Mouse (Mus musculus) forebrain, embryonic 12.5 days (tissue): ENCODE data around the gene Lamc3. TPM values are rescaled to one million over a fixed set of nuclear protein-coding genes. Genes with fewer than 3 reads are reported as not detected.

ENCODE experiments used
- ATAC-seq: fragments of 200-750 bp; cut with Nextera tagmentation; 2 replicates; pipeline ENCODE4 v1.8.0; 2017; ENCODE audit warnings: moderate TSS enrichment; ENCODE audit not compliant: low FRiP score
- H3K27ac ChIP-seq: fragments of 300-500 bp; sonication (generic); 2 replicates; pipeline ENCODE4 v1.5.1; 2016; ENCODE audit warnings: mild to moderate bottlenecking
- H3K27me3 ChIP-seq: fragments of 300-500 bp; sonication (generic); 2 replicates; pipeline ENCODE4 v1.6.1; 2016; ENCODE audit warnings: mild to moderate bottlenecking
- H3K36me3 ChIP-seq: fragments of 300-500 bp; sonication (generic); replicated peaks from 2 replicates; pipeline ENCODE4 v1.6.1; 2016; ENCODE audit warnings: mild to moderate bottlenecking
- H3K4me1 ChIP-seq: fragments of 300-500 bp; sonication (generic); 2 replicates; pipeline ENCODE4 v1.6.1; 2016
- H3K4me2 ChIP-seq: fragments of 300-500 bp; sonication (generic); 2 replicates; pipeline ENCODE4 v1.6.1; 2016; ENCODE audit warnings: mild to moderate bottlenecking, moderate library complexity
- H3K4me3 ChIP-seq: fragments of 300-500 bp; sonication (generic); replicated peaks from 2 replicates; pipeline ENCODE4 v1.5.1; 2016; ENCODE audit warnings: mild to moderate bottlenecking
- H3K9ac ChIP-seq: fragments of 300-500 bp; sonication (generic); 2 replicates; pipeline ENCODE4 v1.6.1; 2016; ENCODE audit warnings: mild to moderate bottlenecking
- H3K9me3 ChIP-seq: fragments of 300-500 bp; sonication (generic); 2 replicates; pipeline ENCODE4 v1.6.1; 2016
- WGBS: fragments of 180-500 bp; shearing (Covaris S2); methylation state at CpG from one replicate; pipeline ENCODE4 v1.1.7; 2016; 5-methylcytosine and 5-hydroxymethylcytosine counted together
- polyA plus RNA-seq: library from polyadenylated mRNA; unstranded; fragments of >200 nt; fragmentation: Nextera tagmentation; extraction: Ambion mirVana; gene quantifications from 2 replicates; pipeline ENCODE4 v1.2.1, GENCODE M21; 2016

Gene Lamc3
- polyA plus RNA-seq, 1 experiment from 2014 or later, result 5.6 TPM

- Histone ChIP-seq H3K4me1 (peaks cover 9% of the 10 kb centered on the region), H3K4me2 (no peak overlapping the region), H3K27me3 (peaks cover 6% of the 10 kb centered on the region), H3K9me3 (no peaks in the 10 kb centered on the region), H3K27ac (no peak overlapping the region), H3K9ac (no peak overlapping the region), H3K4me3 (no peak overlapping the region), H3K36me3 (no peaks in the 10 kb centered on the region)
- ATAC-seq, result no peak
- WGBS, result 83% methylated on average over 2 of the region's 2 CpGs
These were observed 58.5 kb downstream of the Lamc3 start for GRCm38 (mm10) chr2:31945580-31945979.

GRCm38 (mm10) chr2:31948392-31948791, 61.3 kb downstream of the Lamc3 start:
- H3K4me1 ChIP-seq, result peaks cover 26% of the 10 kb centered on the region
- 81% methylated on average over 6 of the region's 6 CpGs for WGBS
- no peaks in the 10 kb centered on the region; the same call in 1 of the 2 replicates for H3K36me3 ChIP-seq
- no peak overlapping the region for H3K27ac ChIP-seq
- peaks cover 6% of the 10 kb centered on the region for H3K27me3 ChIP-seq
- no peak overlapping the region for H3K4me3 ChIP-seq
- no peak overlapping the region for H3K9ac ChIP-seq
- no peak for ATAC-seq
- no peaks in the 10 kb centered on the region for H3K9me3 ChIP-seq
- no peak overlapping the region for H3K4me2 ChIP-seq

DNA sequence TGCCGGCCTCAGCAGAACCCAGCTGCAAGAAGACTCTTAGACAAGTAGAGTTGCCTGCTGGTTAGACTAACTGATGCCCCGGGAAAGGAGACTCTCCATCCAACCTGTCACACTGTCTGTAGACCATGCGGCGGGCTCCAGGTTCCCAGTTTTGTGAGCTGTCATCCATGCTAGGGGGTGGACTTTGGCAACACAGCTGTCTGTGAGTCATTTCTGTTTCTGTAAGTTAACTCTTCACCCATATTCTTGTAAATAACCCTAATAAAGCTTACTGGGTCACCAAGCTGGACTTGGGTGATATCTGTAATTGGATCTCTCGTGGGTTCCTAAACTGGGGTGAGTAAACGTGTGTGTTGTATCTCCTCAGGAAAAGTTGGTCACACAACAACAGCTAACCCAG, 61.7 kb downstream of the Lamc3 start:
- H3K4me3 ChIP-seq, result no peak overlapping the region
- H3K9me3 ChIP-seq, result no peaks in the 10 kb centered on the region
- peaks cover under 1% of the 10 kb centered on the region; the same call in 1 of the 2 replicates for H3K36me3 ChIP-seq
- no peak overlapping the region for H3K9ac ChIP-seq
- no peak for ATAC-seq
- H3K4me2 ChIP-seq, result no peak overlapping the region
- H3K4me1 ChIP-seq, result peaks cover 26% of the 10 kb centered on the region
- peaks cover 6% of the 10 kb centered on the region for H3K27me3 ChIP-seq
- no peak overlapping the region for H3K27ac ChIP-seq
- 81% methylated on average over 6 of the region's 6 CpGs for WGBS

DNA sequence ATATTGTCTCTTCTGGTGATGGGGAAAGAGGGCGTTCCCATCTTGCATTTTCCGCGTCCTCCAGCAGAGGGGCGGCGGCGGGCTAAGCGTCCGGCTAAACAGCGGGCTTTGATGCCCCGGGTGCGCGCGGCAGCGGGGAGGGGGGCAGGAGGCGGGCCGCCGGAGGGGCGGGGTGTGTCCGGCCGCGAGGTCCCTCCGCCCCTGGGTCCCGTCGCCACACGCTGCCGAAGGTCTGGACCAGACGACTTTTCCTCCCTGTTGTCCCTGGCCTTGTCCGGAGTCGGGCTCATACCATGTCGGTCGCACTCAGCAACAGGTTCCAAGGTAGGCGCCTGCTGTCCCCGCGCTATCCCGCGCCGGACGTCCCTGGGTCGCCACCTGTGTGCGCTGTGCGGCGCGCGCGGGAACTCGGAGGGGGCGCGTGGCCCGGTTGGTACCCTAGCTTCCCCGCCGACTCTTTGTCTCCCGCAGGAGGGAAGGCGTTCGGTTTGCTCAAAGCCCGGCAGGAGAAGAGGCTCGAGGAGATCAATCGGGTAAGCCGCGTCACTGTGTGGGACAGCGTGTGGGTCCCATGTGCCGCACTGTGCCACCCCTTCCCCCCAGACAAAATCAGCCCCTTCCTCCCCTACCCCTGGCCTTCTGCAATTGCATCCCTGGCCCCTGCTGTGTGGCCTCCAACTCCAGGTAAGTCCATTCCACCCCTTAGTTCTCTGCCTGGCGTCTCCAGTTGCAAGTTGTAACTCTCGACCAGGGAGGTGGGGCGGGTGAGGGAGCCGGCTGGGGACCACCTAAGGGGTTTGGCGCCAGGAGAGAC, 63.2 kb downstream of the Lamc3 start, which contains the start of gene Aif1l:
Gene Aif1l (plus strand): TSS at position 82 of the 814 bp plus-strand sequence.
- under 1% methylated on average over 65 of the region's 66 CpGs for WGBS
- peak within 1 kb of the TSS; percentile 91 for H3K4me2 ChIP-seq
- peak within 1 kb of the TSS; percentile 83 for H3K9ac ChIP-seq
- H3K27ac ChIP-seq, result no peak within 1 kb of the TSS
- no peaks in the 10 kb centered on the region for H3K9me3 ChIP-seq
- peaks cover 6% of the 10 kb centered on the region for H3K27me3 ChIP-seq
- ATAC-seq, result peak; percentile 77
- peaks cover 11% of the 10 kb centered on the region for H3K36me3 ChIP-seq
- peaks cover 26% of the 10 kb centered on the region for H3K4me1 ChIP-seq
- peak within 1 kb of the TSS; percentile 77 for H3K4me3 ChIP-seq

GRCm38 (mm10) chr2:31950966-31951365, 63.9 kb downstream of the Lamc3 start:
- H3K4me3 ChIP-seq, result peak overlapping the region; percentile 77
- no peaks in the 10 kb centered on the region for H3K9me3 ChIP-seq
- H3K27ac ChIP-seq, result no peak overlapping the region
- 19% methylated on average over 9 of the region's 9 CpGs for WGBS
- H3K4me1 ChIP-seq, result peaks cover 26% of the 10 kb centered on the region
- peaks cover 6% of the 10 kb centered on the region for H3K27me3 ChIP-seq
- peak overlapping the region; percentile 83 for H3K9ac ChIP-seq
- H3K36me3 ChIP-seq, result peaks cover 11% of the 10 kb centered on the region
- no peak for ATAC-seq
- peak overlapping the region; percentile 91 for H3K4me2 ChIP-seq

GRCm38 (mm10) chr2:31952236-31952635, 65.1 kb downstream of the Lamc3 start:
- Histone ChIP-seq H3K9ac (no peak overlapping the region), H3K4me2 (0 out of 2 replicates have a peak overlapping the region, but pooled peaks have one; percentile 91)

DNA sequence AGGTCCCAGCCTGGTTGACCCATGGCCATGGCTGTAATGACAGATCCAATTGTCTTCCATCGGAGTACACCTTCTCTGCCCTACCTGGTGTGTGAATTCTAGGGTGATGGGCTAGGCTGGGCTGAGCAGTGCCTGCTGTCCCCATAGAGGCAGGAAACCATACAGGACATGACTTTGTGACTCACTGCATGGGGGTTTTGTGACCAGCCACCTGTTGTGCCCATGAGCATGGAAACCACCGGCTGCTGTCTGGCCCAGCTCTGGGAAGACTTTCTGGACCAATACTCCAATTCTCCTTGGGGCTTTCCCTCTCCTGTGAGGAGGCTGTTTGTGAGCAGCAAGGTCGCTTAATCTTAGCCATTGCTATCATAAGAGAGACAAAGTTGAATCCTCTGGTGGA, 65.6 kb downstream of the Lamc3 start:
- H3K4me3 ChIP-seq, result no peak overlapping the region
- no peak overlapping the region for H3K9ac ChIP-seq
- H3K9me3 ChIP-seq, result no peaks in the 10 kb centered on the region
- 93% methylated on average over 3 of the region's 3 CpGs for WGBS
- peaks cover 6% of the 10 kb centered on the region for H3K27me3 ChIP-seq
- H3K27ac ChIP-seq, result no peak overlapping the region
- H3K36me3 ChIP-seq, result peaks cover 17% of the 10 kb centered on the region
- no peak for ATAC-seq
- H3K4me1 ChIP-seq, result peaks cover 26% of the 10 kb centered on the region
- H3K4me2 ChIP-seq, result no peak overlapping the region

More at GRCm38 (mm10) chr2:31952236-31952635, 65.1 kb downstream of the Lamc3 start:
- peaks cover 26% of the 10 kb centered on the region for H3K4me1 ChIP-seq
- H3K4me3 ChIP-seq, result no peak overlapping the region
- H3K36me3 ChIP-seq, result peaks cover 15% of the 10 kb centered on the region
- no peak for ATAC-seq
- H3K9me3 ChIP-seq, result no peaks in the 10 kb centered on the region
- H3K27me3 ChIP-seq, result peaks cover 6% of the 10 kb centered on the region
- no peak overlapping the region for H3K27ac ChIP-seq
- 83% methylated on average over 10 of the region's 10 CpGs for WGBS

DNA sequence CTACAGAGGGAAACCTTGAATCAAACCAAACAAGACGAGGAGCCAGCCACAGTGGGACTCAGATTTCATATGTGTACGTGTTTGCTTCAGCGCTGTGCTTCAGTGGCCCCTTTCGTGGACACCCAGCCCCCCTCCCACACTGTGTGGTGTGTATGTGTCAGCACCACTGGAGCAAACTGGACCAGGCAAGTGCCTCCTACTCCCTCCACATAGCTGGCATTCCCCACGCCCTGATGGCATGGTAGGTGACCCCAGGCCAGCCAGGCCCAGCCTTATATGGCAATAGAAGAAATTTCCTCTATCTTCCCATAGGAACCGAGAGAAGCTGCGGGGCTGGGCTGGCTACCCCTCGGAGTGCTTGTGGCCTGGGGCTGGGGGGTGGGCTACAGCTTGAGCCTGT, 66.6 kb downstream of the Lamc3 start:
- no peak for ATAC-seq
- Histone ChIP-seq H3K9ac (no peak overlapping the region), H3K9me3 (no peaks in the 10 kb centered on the region), H3K27me3 (peaks cover 6% of the 10 kb centered on the region), H3K36me3 (peaks cover 19% of the 10 kb centered on the region), H3K4me3 (no peak overlapping the region), H3K4me2 (no peak overlapping the region), H3K27ac (no peak overlapping the region), H3K4me1 (peaks cover 26% of the 10 kb centered on the region)
- 88% methylated on average over 8 of the region's 8 CpGs for WGBS

DNA sequence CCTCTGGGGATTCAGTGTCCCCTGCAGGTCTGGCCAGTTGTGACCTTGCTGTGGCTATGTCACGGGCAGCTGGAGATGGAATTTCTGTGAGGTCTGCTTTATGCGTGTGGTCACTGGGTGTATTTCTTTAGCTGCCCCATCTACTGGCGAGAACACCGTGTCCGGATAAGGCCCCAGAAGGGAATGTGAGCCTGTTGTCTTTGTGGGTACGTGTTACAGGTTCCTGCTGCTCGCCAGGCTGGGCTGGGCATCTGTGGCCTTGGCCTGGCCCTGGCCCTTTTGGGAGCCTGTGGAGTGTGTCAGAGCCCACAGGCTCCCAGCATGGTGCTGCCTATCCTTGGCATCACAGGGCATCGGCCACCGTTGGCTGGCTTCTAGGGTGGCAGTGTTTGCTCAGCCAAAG, 67.7 kb downstream of the Lamc3 start:
- H3K27ac ChIP-seq, result no peak overlapping the region
- 88% methylated on average over 9 of the region's 9 CpGs for WGBS
- peaks cover 23% of the 10 kb centered on the region for H3K4me1 ChIP-seq
- no peak overlapping the region for H3K4me3 ChIP-seq
- H3K9ac ChIP-seq, result no peak overlapping the region
- peaks cover 27% of the 10 kb centered on the region for H3K36me3 ChIP-seq
- no peaks in the 10 kb centered on the region for H3K27me3 ChIP-seq
- H3K4me2 ChIP-seq, result no peak overlapping the region
- H3K9me3 ChIP-seq, result no peaks in the 10 kb centered on the region
- ATAC-seq, result no peak

- peaks cover 35% of the 10 kb centered on the region for H3K36me3 ChIP-seq
- ATAC-seq, result no peak
- H3K4me1 ChIP-seq, result peaks cover 16% of the 10 kb centered on the region
- H3K4me3 ChIP-seq, result no peak overlapping the region
- 85% methylated on average over 5 of the region's 5 CpGs for WGBS
- no peak overlapping the region for H3K9ac ChIP-seq
- H3K4me2 ChIP-seq, result no peak overlapping the region
- no peak overlapping the region for H3K27ac ChIP-seq
- no peaks in the 10 kb centered on the region for H3K27me3 ChIP-seq
- H3K9me3 ChIP-seq, result no peaks in the 10 kb centered on the region
These were observed 68.6 kb downstream of the Lamc3 start for GRCm38 (mm10) chr2:31955686-31956085.

- H3K9ac ChIP-seq, result no peak overlapping the region
- 90% methylated on average over 10 of the region's 10 CpGs for whole genome bisulfite sequencing
- H3K27me3 ChIP-seq, result no peaks in the 10 kb centered on the region
- no peak overlapping the region for H3K4me3 ChIP-seq
- H3K27ac ChIP-seq, result no peak overlapping the region
- no peak overlapping the region for H3K4me2 ChIP-seq
- peaks cover 45% of the 10 kb centered on the region for H3K36me3 ChIP-seq
- peaks cover 9% of the 10 kb centered on the region for H3K4me1 ChIP-seq
- no peak for ATAC-seq
- no peaks in the 10 kb centered on the region for H3K9me3 ChIP-seq
These were observed 70.1 kb downstream of the Lamc3 start for GRCm38 (mm10) chr2:31957211-31957610.

- Histone ChIP-seq H3K27me3 (no peaks in the 10 kb centered on the region), H3K4me3 (no peak overlapping the region), H3K9me3 (no peaks in the 10 kb centered on the region), H3K4me1 (peaks cover 21% of the 10 kb centered on the region), H3K27ac (peak overlapping the region; percentile 92), H3K4me2 (no peak overlapping the region), H3K36me3 (peaks cover 36% of the 10 kb centered on the region), H3K9ac (no peak overlapping the region)
- no peak for ATAC-seq
- 95% methylated on average over 8 of the region's 8 CpGs for WGBS
These were observed 73.9 kb downstream of the Lamc3 start for GRCm38 (mm10) chr2:31960986-31961385.

- 77% methylated on average over 4 of the region's 4 CpGs for WGBS
- Histone ChIP-seq H3K27ac (peak overlapping the region; percentile 92), H3K27me3 (no peaks in the 10 kb centered on the region), H3K36me3 (peaks cover 38% of the 10 kb centered on the region), H3K4me2 (peak overlapping the region; percentile 25), H3K9me3 (no peaks in the 10 kb centered on the region), H3K4me1 (peaks cover 21% of the 10 kb centered on the region), H3K9ac (no peak overlapping the region), H3K4me3 (no peak overlapping the region)
- no peak for ATAC-seq
These were observed 74.7 kb downstream of the Lamc3 start for GRCm38 (mm10) chr2:31961791-31962222.
